Mouse (Mus musculus): ENCODE data around the gene Lrrc28. TPM values are rescaled to one million over a fixed set of nuclear protein-coding genes. Genes with fewer than 3 reads are reported as not detected.

Lrrc28 gene
- total RNA-seq (2017): 7.1 to 15.5 TPM (median 11.9 TPM) in 3 replicates

GRCm38 (mm10) chr7:67644833-67645680 is at the start of gene Lrrc28:
Gene Lrrc28, minus strand, starts transcription at chr7:67645268.
- ATAC-seq (replicated peaks; ENCODE audit: insufficient number of reproducible peaks, low FRiP score, low TSS enrichment, poor library complexity, severe bottlenecking): peak; percentile 99

- ATAC-seq (replicated peaks; ENCODE audit: insufficient number of reproducible peaks, low FRiP score, low TSS enrichment, poor library complexity, severe bottlenecking): no peak
These were observed 47.9 kb upstream of the Lrrc28 start for GRCm38 (mm10) chr7:67692791-67693538.

- no peak for ATAC-seq (replicated peaks; ENCODE audit: insufficient number of reproducible peaks, low FRiP score, low TSS enrichment, poor library complexity, severe bottlenecking)
These were observed 47.1 kb upstream of the Lrrc28 start for GRCm38 (mm10) chr7:67692141-67692540.

- ATAC-seq (replicated peaks; ENCODE audit: insufficient number of reproducible peaks, low FRiP score, low TSS enrichment, poor library complexity, severe bottlenecking): no peak
These were observed 46.0 kb upstream of the Lrrc28 start for GRCm38 (mm10) chr7:67691036-67691435.

GRCm38 (mm10) chr7:67689793-67690192 is 44.7 kb upstream of the Lrrc28 start:
- no peak for ATAC-seq (replicated peaks; ENCODE audit: insufficient number of reproducible peaks, low FRiP score, low TSS enrichment, poor library complexity, severe bottlenecking)

GRCm38 (mm10) chr7:67688281-67688680 is 43.2 kb upstream of the Lrrc28 start:
- ATAC-seq (replicated peaks; ENCODE audit: insufficient number of reproducible peaks, low FRiP score, low TSS enrichment, poor library complexity, severe bottlenecking): no peak

GRCm38 (mm10) chr7:67686545-67686944 is 41.5 kb upstream of the Lrrc28 start:
- ATAC-seq (replicated peaks; ENCODE audit: insufficient number of reproducible peaks, low FRiP score, low TSS enrichment, poor library complexity, severe bottlenecking): no peak

GRCm38 (mm10) chr7:67683006-67683405 is 37.9 kb upstream of the Lrrc28 start:
- ATAC-seq (replicated peaks; ENCODE audit: insufficient number of reproducible peaks, low FRiP score, low TSS enrichment, poor library complexity, severe bottlenecking): no peak

GRCm38 (mm10) chr7:67681078-67681477 is 36.0 kb upstream of the Lrrc28 start:
- ATAC-seq (replicated peaks; ENCODE audit: insufficient number of reproducible peaks, low FRiP score, low TSS enrichment, poor library complexity, severe bottlenecking): no peak

- no peak for ATAC-seq (replicated peaks; ENCODE audit: insufficient number of reproducible peaks, low FRiP score, low TSS enrichment, poor library complexity, severe bottlenecking)
These were observed 33.9 kb upstream of the Lrrc28 start for GRCm38 (mm10) chr7:67678878-67679499.

- no peak for ATAC-seq (replicated peaks; ENCODE audit: insufficient number of reproducible peaks, low FRiP score, low TSS enrichment, poor library complexity, severe bottlenecking)
These were observed 28.6 kb upstream of the Lrrc28 start for GRCm38 (mm10) chr7:67673656-67674055.

- ATAC-seq (replicated peaks; ENCODE audit: insufficient number of reproducible peaks, low FRiP score, low TSS enrichment, poor library complexity, severe bottlenecking): peak; percentile 76
These were observed 27.6 kb upstream of the Lrrc28 start for GRCm38 (mm10) chr7:67672650-67673049.

- no peak for ATAC-seq (replicated peaks; ENCODE audit: insufficient number of reproducible peaks, low FRiP score, low TSS enrichment, poor library complexity, severe bottlenecking)
These were observed 25.9 kb upstream of the Lrrc28 start for GRCm38 (mm10) chr7:67670965-67671364.

GRCm38 (mm10) chr7:67663981-67664694 is 19.1 kb upstream of the Lrrc28 start:
- no peak for ATAC-seq (replicated peaks; ENCODE audit: insufficient number of reproducible peaks, low FRiP score, low TSS enrichment, poor library complexity, severe bottlenecking)

- ATAC-seq (replicated peaks; ENCODE audit: insufficient number of reproducible peaks, low FRiP score, low TSS enrichment, poor library complexity, severe bottlenecking): no peak
These were observed 17.4 kb upstream of the Lrrc28 start for GRCm38 (mm10) chr7:67662424-67662823.

GRCm38 (mm10) chr7:67658110-67658509 is 13.0 kb upstream of the Lrrc28 start:
- ATAC-seq (replicated peaks; ENCODE audit: insufficient number of reproducible peaks, low FRiP score, low TSS enrichment, poor library complexity, severe bottlenecking): no peak

- no peak for ATAC-seq (replicated peaks; ENCODE audit: insufficient number of reproducible peaks, low FRiP score, low TSS enrichment, poor library complexity, severe bottlenecking)
These were observed 10.1 kb upstream of the Lrrc28 start for GRCm38 (mm10) chr7:67655186-67655585.

- no peak for ATAC-seq (replicated peaks; ENCODE audit: insufficient number of reproducible peaks, low FRiP score, low TSS enrichment, poor library complexity, severe bottlenecking)
These were observed 9.6 kb upstream of the Lrrc28 start for GRCm38 (mm10) chr7:67654668-67655067.

- no peak for ATAC-seq (replicated peaks; ENCODE audit: insufficient number of reproducible peaks, low FRiP score, low TSS enrichment, poor library complexity, severe bottlenecking)
These were observed 7.1 kb upstream of the Lrrc28 start for GRCm38 (mm10) chr7:67652211-67652610.

Measured in monocyte, adult 5-6 weeks (primary cell).